Mouse (Mus musculus): Measurements from ENCODE around the gene Eif4a3.

DNA sequence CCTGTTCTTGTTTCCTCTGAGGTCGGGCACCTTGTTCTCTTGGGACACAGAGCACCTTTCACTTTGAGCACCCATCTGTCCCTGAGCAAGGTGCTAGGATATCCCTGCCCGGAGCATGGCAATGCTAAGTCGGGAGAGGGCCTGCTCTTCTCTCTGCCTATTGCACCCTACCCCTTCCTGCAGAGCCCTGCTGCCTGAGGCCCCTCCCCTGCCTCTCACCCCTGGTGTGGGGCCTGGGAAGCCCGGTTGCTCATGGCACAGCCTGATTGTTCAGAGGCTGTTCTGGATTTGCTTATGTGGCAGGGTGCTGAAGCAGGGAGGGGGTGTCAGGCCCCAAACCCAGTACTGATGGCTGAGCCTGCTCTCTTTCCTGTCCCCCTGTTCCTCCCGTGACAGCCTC, 39.3 kb upstream of the Eif4a3 start:
- TF ChIP-seq CTCF (IDR thresholded peaks at IDR 0.05; ENCODE audit: borderline replicate concordance, insufficient read depth, low read length) (no peak), POLR2A (IDR thresholded peaks at IDR 0.05; ENCODE audit: low read depth, low read length) (no peak)

Data from embryonic fibroblast, embryonic 13.5 days (primary cell).